Mouse (Mus musculus) erythroblast, adult 5-6 weeks (primary cell): Measurements from ENCODE around the gene Kcnj8. TPM values are rescaled to one million over a fixed set of nuclear protein-coding genes. Genes with fewer than 3 reads are reported as not detected.

Experiments
- ATAC-seq: replicated peaks from 2 replicates; pipeline ENCODE4 v1.8.0; 2016; ENCODE audit warnings: moderate number of reproducible peaks, mild to moderate bottlenecking, moderate TSS enrichment, inconsistent platforms; ENCODE audit not compliant: poor library complexity, low FRiP score, severe bottlenecking
- total RNA-seq, 2 experiments: library from RNA; stranded (forward) in 1 of 2; stranded (reverse) in 1 of 2; fragments of 150-400 nt in 1 of 2; fragments of 200-764, 138-1000 nt in 1 of 2; gene quantifications; 2 replicates each; pipeline versions ENCODE4 v1.2.3 to v1.2.4; 2015 to 2017; ENCODE audit warnings: low replicate concordance in 2 of 2

Gene Kcnj8
- total RNA-seq, 2 experiments from 2014 or later = not detected

- ATAC-seq = no peak
These were observed 56.5 kb downstream of the Kcnj8 start for GRCm38 (mm10) chr6:142514912-142515311.

Other genes starting within 250 kb of the Kcnj8 start
- not detected in 2 replicates for gene Slco1a5, start 248.6 kb downstream of the Kcnj8 start, total RNA-seq (2015; ENCODE audit: low replicate concordance)
- gene Slco1a5, start 248.6 kb downstream of the Kcnj8 start, total RNA-seq (2017; ENCODE audit: low replicate concordance) = not detected in 2 replicates
- gene Pyroxd1, start 226.0 kb downstream of the Kcnj8 start, total RNA-seq (2015; ENCODE audit: low replicate concordance) = 3.3 and 3.6 TPM in 2 replicates
- gene Pyroxd1, start 226.0 kb downstream of the Kcnj8 start, total RNA-seq (2017; ENCODE audit: low replicate concordance) = 0.70 and 2.6 TPM in 2 replicates
- 2.7 and 7.1 TPM in 2 replicates for gene Recql, start 184.5 kb downstream of the Kcnj8 start, total RNA-seq (2015; ENCODE audit: low replicate concordance)
- gene Recql, start 184.5 kb downstream of the Kcnj8 start, total RNA-seq (2017; ENCODE audit: low replicate concordance) = 7.9 and 8.8 TPM in 2 replicates
- 6.3 and 13.2 TPM in 2 replicates for gene Golt1b, start 184.4 kb downstream of the Kcnj8 start, total RNA-seq (2015; ENCODE audit: low replicate concordance)
- 9.1 and 10.7 TPM in 2 replicates for gene Golt1b, start 184.4 kb downstream of the Kcnj8 start, total RNA-seq (2017; ENCODE audit: low replicate concordance)
- gene Spx, start 158.2 kb downstream of the Kcnj8 start, total RNA-seq (2015; ENCODE audit: low replicate concordance) = not detected in 2 replicates
- 1.8 TPM in 1 of 2 replicates, not detected in the other for gene Spx, start 158.2 kb downstream of the Kcnj8 start, total RNA-seq (2017; ENCODE audit: low replicate concordance)
- not detected in 2 replicates for gene Gys2, start 98.5 kb downstream of the Kcnj8 start, total RNA-seq (2015; ENCODE audit: low replicate concordance)
- not detected in 2 replicates for gene Gys2, start 98.5 kb downstream of the Kcnj8 start, total RNA-seq (2017; ENCODE audit: low replicate concordance)
- 6.3 and 12.3 TPM in 2 replicates for gene Ldhb, start 63.7 kb downstream of the Kcnj8 start, total RNA-seq (2015; ENCODE audit: low replicate concordance)
- gene Ldhb, start 63.7 kb downstream of the Kcnj8 start, total RNA-seq (2017; ENCODE audit: low replicate concordance) = 6.0 and 11.8 TPM in 2 replicates
- not detected in 2 replicates for gene Abcc9, start 130.7 kb upstream of the Kcnj8 start, total RNA-seq (2015; ENCODE audit: low replicate concordance)
- 0.17 TPM in 1 of 2 replicates, not detected in the other for gene Abcc9, start 130.7 kb upstream of the Kcnj8 start, total RNA-seq (2017; ENCODE audit: low replicate concordance)
- 639 and 701 TPM in 2 replicates for gene Cmas, start 185.1 kb upstream of the Kcnj8 start, total RNA-seq (2015; ENCODE audit: low replicate concordance)
- gene Cmas, start 185.1 kb upstream of the Kcnj8 start, total RNA-seq (2017; ENCODE audit: low replicate concordance) = 721 and 946 TPM in 2 replicates
- gene Sult6b2, start 232.9 kb upstream of the Kcnj8 start, total RNA-seq (2015; ENCODE audit: low replicate concordance) = not detected in 2 replicates
- 0.42 TPM in 1 of 2 replicates, not detected in the other for gene Sult6b2, start 232.9 kb upstream of the Kcnj8 start, total RNA-seq (2017; ENCODE audit: low replicate concordance)